Mouse (Mus musculus) kidney, embryonic 16.5 days (tissue): ENCODE measurements around the gene Pygm. TPM values are rescaled to one million over a fixed set of nuclear protein-coding genes. Genes with fewer than 3 reads are reported as not detected.

Experiments
- ATAC-seq: fragments of 200-750 bp; cut with Nextera tagmentation; 2 replicates; pipeline ENCODE4 v1.8.0; 2017; ENCODE audit warnings: moderate TSS enrichment; ENCODE audit not compliant: low FRiP score, low TSS enrichment
- H3K27ac ChIP-seq: fragments of 300-500 bp; sonication (generic); 2 replicates; pipeline ENCODE4 v1.5.1; 2014; ENCODE audit warnings: low read length
- H3K27me3 ChIP-seq: fragments of 300-500 bp; sonication (generic); 2 replicates; pipeline ENCODE4 v1.6.1; 2014; ENCODE audit warnings: low read length, control low read depth, mixed read lengths; ENCODE audit not compliant: insufficient read depth
- H3K36me3 ChIP-seq: fragments of 300-500 bp; sonication (generic); 2 replicates; pipeline ENCODE4 v1.6.1; 2014; ENCODE audit warnings: low read length, control low read depth, mixed read lengths; ENCODE audit not compliant: insufficient read depth
- H3K4me1 ChIP-seq: fragments of 300-500 bp; sonication (generic); 2 replicates; pipeline ENCODE4 v1.6.1; 2014; ENCODE audit warnings: low read length, control low read depth, mixed read lengths; ENCODE audit not compliant: insufficient read depth
- H3K4me2 ChIP-seq: fragments of 300-500 bp; sonication (generic); replicated peaks from 2 replicates; pipeline ENCODE4 v1.6.1; 2014; ENCODE audit warnings: low read depth, low read length
- H3K4me3 ChIP-seq: fragments of 300-500 bp; sonication (generic); 2 replicates; pipeline ENCODE4 v1.5.1; 2014; ENCODE audit warnings: mild to moderate bottlenecking, low read length
- H3K9ac ChIP-seq: fragments of 300-500 bp; sonication (generic); replicated peaks from 2 replicates; pipeline ENCODE4 v1.6.1; 2014; ENCODE audit warnings: low read length
- H3K9me3 ChIP-seq: fragments of 300-500 bp; sonication (generic); 2 replicates; pipeline ENCODE4 v1.6.1; 2016; ENCODE audit warnings: low read length, control low read depth
- WGBS: fragments of 180-500 bp; shearing (Covaris S2); extraction: QIAGEN DNeasy Blood & Tissue Kit; methylation state at CpG from one replicate; pipeline ENCODE4 v1.1.7; 2014; 5-methylcytosine and 5-hydroxymethylcytosine counted together
- polyA plus RNA-seq: library from polyadenylated mRNA; unstranded; fragments of >200 nt; fragmentation: Nextera tagmentation; extraction: Ambion mirVana; gene quantifications from 2 replicates; pipeline ENCODE4 v1.2.1, GENCODE M21; 2015

The Pygm gene
- polyA plus RNA-seq, 1 experiment from 2014 or later, result 38.3 TPM

- H3K4me2 ChIP-seq, result no peak overlapping the region
- H3K27me3 ChIP-seq, result 0 out of 2 replicates have a peak, but pooled peaks cover 3% of the 10 kb centered on the region
- no peak overlapping the region for H3K27ac ChIP-seq
- H3K9me3 ChIP-seq, result no peaks in the 10 kb centered on the region
- no peak overlapping the region for H3K9ac ChIP-seq
- H3K4me3 ChIP-seq, result no peak overlapping the region
- ATAC-seq, result no peak
- peaks cover 35% of the 10 kb centered on the region for H3K4me1 ChIP-seq
- H3K36me3 ChIP-seq, result no peaks in the 10 kb centered on the region
- WGBS, result 65% methylated on average over 5 of the region's 5 CpGs
Measured at GRCm38 (mm10) chr19:6396237-6396636, 12.0 kb downstream of the Pygm start.

DNA sequence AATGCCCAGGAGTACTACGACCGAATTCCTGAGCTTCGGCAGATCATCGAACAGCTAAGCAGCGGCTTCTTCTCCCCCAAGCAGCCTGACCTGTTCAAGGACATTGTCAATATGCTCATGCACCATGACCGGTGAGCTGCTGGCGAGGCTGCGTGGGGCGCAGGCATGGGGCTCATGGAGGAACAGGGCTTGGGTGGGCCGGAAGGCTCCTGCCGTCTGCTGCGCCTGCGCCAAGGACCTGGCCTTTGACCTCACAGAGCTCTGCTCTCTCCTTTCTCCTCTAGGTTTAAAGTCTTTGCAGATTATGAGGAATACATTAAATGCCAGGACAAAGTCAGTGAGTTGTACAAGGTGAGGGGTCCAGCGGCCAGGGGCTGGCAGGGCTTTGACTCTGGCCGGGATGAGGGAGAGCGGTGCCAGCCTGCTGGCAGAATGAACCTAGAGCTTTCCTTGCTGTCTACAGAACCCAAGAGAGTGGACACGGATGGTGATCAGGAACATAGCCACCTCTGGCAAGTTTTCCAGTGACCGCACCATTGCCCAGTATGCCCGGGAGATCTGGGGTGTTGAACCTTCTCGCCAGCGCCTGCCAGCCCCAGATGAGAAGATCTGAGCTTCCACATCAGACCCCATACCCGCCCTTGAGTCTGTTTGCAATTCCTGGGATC is 13.5 kb downstream of the Pygm start:
- no peaks in the 10 kb centered on the region for H3K36me3 ChIP-seq
- 79% methylated on average over 22 of the region's 22 CpGs for whole genome bisulfite sequencing
- no peak overlapping the region for H3K9ac ChIP-seq
- no peak overlapping the region for H3K4me2 ChIP-seq
- no peaks in the 10 kb centered on the region for H3K9me3 ChIP-seq
- no peak overlapping the region for H3K27ac ChIP-seq
- H3K27me3 ChIP-seq, result 0 out of 2 replicates have a peak, but pooled peaks cover 4% of the 10 kb centered on the region
- H3K4me3 ChIP-seq, result no peak overlapping the region
- ATAC-seq, result no peak
- H3K4me1 ChIP-seq, result peaks cover 47% of the 10 kb centered on the region

- Histone ChIP-seq H3K36me3 (no peaks in the 10 kb centered on the region), H3K27me3 (0 out of 2 replicates have a peak, but pooled peaks cover 7% of the 10 kb centered on the region), H3K9me3 (no peaks in the 10 kb centered on the region), H3K4me2 (peak overlapping the region; percentile 99), H3K4me1 (peaks cover 47% of the 10 kb centered on the region), H3K9ac (peak overlapping the region; percentile 76), H3K4me3 (peak overlapping the region; percentile 69), H3K27ac (peak overlapping the region; percentile 72; the same call in 1 of the 2 replicates)
- ATAC-seq, result peak; percentile 54
- WGBS, result under 1% methylated on average over 39 of the region's 39 CpGs
Measured at GRCm38 (mm10) chr19:6398447-6399284, 14.5 kb downstream of the Pygm start.

DNA sequence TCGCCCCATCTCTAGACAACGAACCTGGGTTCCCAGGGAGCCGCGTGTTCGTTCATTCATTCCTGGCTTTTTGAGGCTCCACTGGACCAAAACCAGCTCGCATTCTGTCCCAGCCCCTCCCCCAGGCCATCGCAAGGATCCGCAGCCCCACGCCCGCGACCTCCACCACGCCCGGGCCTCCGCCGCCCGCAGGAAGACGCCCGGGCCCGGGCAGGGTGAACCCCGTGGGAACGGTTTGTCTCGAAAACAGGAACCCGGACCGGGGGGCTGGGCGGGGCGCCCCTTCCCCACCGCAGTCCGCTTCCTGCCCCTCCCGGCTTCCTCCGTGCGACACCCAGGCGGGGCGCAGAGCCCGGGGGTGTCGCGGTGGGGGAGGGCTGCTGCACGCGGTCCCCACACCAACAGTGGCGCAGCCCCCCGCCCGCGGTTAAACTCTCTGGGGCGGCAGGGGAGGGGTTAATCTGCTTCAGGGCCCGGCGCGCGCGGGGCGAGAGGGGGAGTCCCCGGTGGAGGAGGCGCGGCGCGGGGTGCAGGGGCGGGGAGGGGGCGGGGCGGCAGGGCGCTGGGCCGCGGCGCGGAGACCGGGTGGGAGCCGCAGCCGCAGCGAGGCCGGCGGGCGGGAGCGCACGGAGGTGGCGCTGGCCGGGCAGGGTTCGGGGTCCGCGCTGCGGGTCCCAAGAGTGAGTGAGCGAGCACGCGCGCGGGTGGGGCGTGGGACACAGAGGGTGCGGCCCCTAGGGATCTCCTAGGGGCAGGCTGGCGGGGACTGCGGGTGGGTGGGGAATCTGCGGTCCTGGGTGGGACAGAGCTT is 15.3 kb downstream of the Pygm start, which contains the start of gene Rasgrp2:
Gene Rasgrp2, plus strand, starts transcription at position 56 of the 811 bp plus-strand sequence.
- Histone ChIP-seq H3K9me3 (no peaks in the 10 kb centered on the region), H3K4me3 (peak within 1 kb of the TSS; percentile 69), H3K27me3 (0 out of 2 replicates have a peak, but pooled peaks cover 7% of the 10 kb centered on the region), H3K9ac (peak within 1 kb of the TSS; percentile 76), H3K27ac (peak within 1 kb of the TSS; percentile 72), H3K4me2 (peak within 1 kb of the TSS; percentile 99), H3K36me3 (no peaks in the 10 kb centered on the region), H3K4me1 (peaks cover 47% of the 10 kb centered on the region)
- 0 out of 2 replicates have a peak, but pooled peaks have one; percentile 9 for ATAC-seq
- under 1% methylated on average over 57 of the region's 87 CpGs for WGBS

GRCm38 (mm10) chr19:6400096-6401086 is 16.2 kb downstream of the Pygm start:
- H3K27me3 ChIP-seq, result 0 out of 2 replicates have a peak, but pooled peaks cover 7% of the 10 kb centered on the region
- peaks cover 47% of the 10 kb centered on the region for H3K4me1 ChIP-seq
- no peaks in the 10 kb centered on the region for H3K9me3 ChIP-seq
- 1% methylated on average over 29 of the region's 29 CpGs for WGBS
- ATAC-seq, result peak; percentile 27
- H3K36me3 ChIP-seq, result no peaks in the 10 kb centered on the region
- H3K4me3 ChIP-seq, result peak overlapping the region; percentile 69
- H3K9ac ChIP-seq, result peak overlapping the region; percentile 76
- H3K27ac ChIP-seq, result peak overlapping the region; percentile 72
- H3K4me2 ChIP-seq, result peak overlapping the region; percentile 99

GRCm38 (mm10) chr19:6401131-6401815 is 17.1 kb downstream of the Pygm start:
- peak overlapping the region; percentile 64 for H3K9ac ChIP-seq
- H3K9me3 ChIP-seq, result no peaks in the 10 kb centered on the region
- peak overlapping the region; percentile 99 for H3K4me2 ChIP-seq
- no peaks in the 10 kb centered on the region for H3K36me3 ChIP-seq
- WGBS, result under 1% methylated on average over 29 of the region's 32 CpGs
- peak overlapping the region; percentile 67; the same call in 1 of the 2 replicates for H3K27ac ChIP-seq
- H3K27me3 ChIP-seq, result 0 out of 2 replicates have a peak, but pooled peaks cover 7% of the 10 kb centered on the region
- H3K4me3 ChIP-seq, result peak overlapping the region; percentile 69
- ATAC-seq, result peak; percentile 47
- peaks cover 47% of the 10 kb centered on the region for H3K4me1 ChIP-seq

DNA sequence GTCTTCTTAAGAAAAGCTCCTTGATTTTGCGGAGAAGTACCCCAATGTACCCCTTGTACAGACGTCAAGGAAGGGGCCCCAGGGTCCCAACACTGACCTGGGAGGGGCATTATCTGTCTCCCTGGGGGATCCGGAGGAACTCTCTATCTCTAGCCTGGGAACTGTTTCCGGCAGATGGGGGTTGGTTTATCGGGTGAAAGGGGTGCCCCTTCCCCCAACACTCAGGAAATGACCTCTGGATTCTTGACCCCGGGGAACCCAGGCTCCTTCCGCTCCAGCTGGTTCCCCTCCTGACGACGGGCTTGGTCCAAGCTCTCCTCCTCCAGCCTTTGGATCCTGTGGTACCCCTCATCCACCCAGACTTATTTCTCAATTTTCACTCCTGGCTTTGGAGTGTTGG is 17.8 kb downstream of the Pygm start:
- Histone ChIP-seq H3K9me3 (no peaks in the 10 kb centered on the region), H3K4me1 (peaks cover 47% of the 10 kb centered on the region), H3K36me3 (no peaks in the 10 kb centered on the region), H3K4me3 (peak overlapping the region; percentile 69), H3K27me3 (0 out of 2 replicates have a peak, but pooled peaks cover 7% of the 10 kb centered on the region), H3K9ac (peak overlapping the region; percentile 64), H3K27ac (peak overlapping the region; percentile 67; the same call in 1 of the 2 replicates), H3K4me2 (peak overlapping the region; percentile 99)
- 6% methylated on average over 9 of the region's 9 CpGs for WGBS
- ATAC-seq, result peak; percentile 7; the same call in 1 of the 2 replicates

- no peak overlapping the region for H3K4me3 ChIP-seq
- no peak for ATAC-seq
- H3K9me3 ChIP-seq, result no peaks in the 10 kb centered on the region
- no peak overlapping the region for H3K9ac ChIP-seq
- WGBS, result 81% methylated on average over 10 of the region's 10 CpGs
- no peak overlapping the region for H3K4me2 ChIP-seq
- 0 out of 2 replicates have a peak, but pooled peaks cover 7% of the 10 kb centered on the region for H3K27me3 ChIP-seq
- no peak overlapping the region for H3K27ac ChIP-seq
- no peaks in the 10 kb centered on the region for H3K36me3 ChIP-seq
- H3K4me1 ChIP-seq, result peaks cover 34% of the 10 kb centered on the region
Measured at GRCm38 (mm10) chr19:6403869-6404268, 19.7 kb downstream of the Pygm start.
